Mouse (Mus musculus) liver, postnatal 0 days (tissue): ENCODE data around the gene Pank4.

ENCODE experiments used
- CTCF ChIP-seq: sonication (generic); IDR thresholded peaks from 2 replicates; pipeline ENCODE4 v1.5.1; 2016; ENCODE audit warnings: antibody characterized with exemption, low read depth
- EP300 ChIP-seq: IDR thresholded peaks from 2 replicates; pipeline ENCODE4 v1.6.1; 2016; ENCODE audit warnings: antibody characterized with exemption, low read depth, mild to moderate bottlenecking

GRCm38 (mm10) chr4:154985151-154985777 is 21.3 kb downstream of the Pank4 start:
- TF ChIP-seq CTCF = no peak
- TF ChIP-seq EP300 = no peak
